Mouse (Mus musculus) embryonic facial prominence, embryonic 14.5 days (tissue): ENCODE measurements around the gene Nupr1. TPM values are rescaled to one million over a fixed set of nuclear protein-coding genes. Genes with fewer than 3 reads are reported as not detected.

Source experiments
- ATAC-seq: fragments of 200-750 bp; cut with Nextera tagmentation; 2 replicates; pipeline ENCODE4 v1.8.0; 2017; ENCODE audit warnings: low read depth, moderate number of reproducible peaks, moderate TSS enrichment
- DNase-seq: peaks from one replicate; pipeline ENCODE4 v3.0.0-alpha.2; 2015; ENCODE audit warnings: low spot score
- H3K27ac ChIP-seq: fragments of 300-500 bp; sonication (generic); replicated peaks from 2 replicates; pipeline ENCODE4 v1.5.1; 2014; ENCODE audit warnings: low read depth, mild to moderate bottlenecking, low read length, moderate library complexity
- H3K27me3 ChIP-seq: fragments of 300-500 bp; sonication (generic); replicated peaks from 2 replicates; pipeline ENCODE4 v1.6.1; 2014; ENCODE audit warnings: low read length; ENCODE audit not compliant: control insufficient read depth, insufficient read depth
- H3K36me3 ChIP-seq: fragments of 300-500 bp; sonication (generic); 2 replicates; pipeline ENCODE4 v1.6.1; 2014; ENCODE audit warnings: low read length, mixed read lengths; ENCODE audit not compliant: control insufficient read depth, insufficient read depth
- H3K4me1 ChIP-seq: fragments of 300-500 bp; sonication (generic); 2 replicates; pipeline ENCODE4 v1.6.1; 2014; ENCODE audit warnings: antibody characterized with exemption, low read length; ENCODE audit not compliant: control insufficient read depth, insufficient read depth
- H3K4me2 ChIP-seq: fragments of 300-500 bp; sonication (generic); 2 replicates; pipeline ENCODE4 v1.6.1; 2014; ENCODE audit warnings: low read depth, mild to moderate bottlenecking, low read length, moderate library complexity, mixed read lengths
- H3K4me3 ChIP-seq: fragments of 300-500 bp; sonication (generic); 2 replicates; pipeline ENCODE4 v1.5.1; 2014; ENCODE audit warnings: low read depth, mild to moderate bottlenecking, low read length
- H3K9ac ChIP-seq: fragments of 300-500 bp; sonication (generic); 2 replicates; pipeline ENCODE4 v1.6.1; 2014; ENCODE audit warnings: low read depth, mild to moderate bottlenecking, low read length, moderate library complexity, mixed read lengths
- H3K9me3 ChIP-seq: fragments of 300-500 bp; sonication (generic); 2 replicates; pipeline ENCODE4 v1.6.1; 2016; ENCODE audit warnings: low read length; ENCODE audit not compliant: control insufficient read depth
- WGBS: fragments of 180-500 bp; shearing (Covaris S2); extraction: QIAGEN DNeasy Blood & Tissue Kit; methylation state at CpG from one replicate; pipeline ENCODE4 v1.1.7; 2014; 5-methylcytosine and 5-hydroxymethylcytosine counted together
- polyA plus RNA-seq: library from polyadenylated mRNA; unstranded; fragments of >200 nt; fragmentation: Nextera tagmentation; extraction: Ambion mirVana; gene quantifications from 2 replicates; pipeline ENCODE4 v1.2.1, GENCODE M21; 2014

Nupr1 gene
- 29.3 and 39.9 TPM in 2 replicates for polyA plus RNA-seq

DNA sequence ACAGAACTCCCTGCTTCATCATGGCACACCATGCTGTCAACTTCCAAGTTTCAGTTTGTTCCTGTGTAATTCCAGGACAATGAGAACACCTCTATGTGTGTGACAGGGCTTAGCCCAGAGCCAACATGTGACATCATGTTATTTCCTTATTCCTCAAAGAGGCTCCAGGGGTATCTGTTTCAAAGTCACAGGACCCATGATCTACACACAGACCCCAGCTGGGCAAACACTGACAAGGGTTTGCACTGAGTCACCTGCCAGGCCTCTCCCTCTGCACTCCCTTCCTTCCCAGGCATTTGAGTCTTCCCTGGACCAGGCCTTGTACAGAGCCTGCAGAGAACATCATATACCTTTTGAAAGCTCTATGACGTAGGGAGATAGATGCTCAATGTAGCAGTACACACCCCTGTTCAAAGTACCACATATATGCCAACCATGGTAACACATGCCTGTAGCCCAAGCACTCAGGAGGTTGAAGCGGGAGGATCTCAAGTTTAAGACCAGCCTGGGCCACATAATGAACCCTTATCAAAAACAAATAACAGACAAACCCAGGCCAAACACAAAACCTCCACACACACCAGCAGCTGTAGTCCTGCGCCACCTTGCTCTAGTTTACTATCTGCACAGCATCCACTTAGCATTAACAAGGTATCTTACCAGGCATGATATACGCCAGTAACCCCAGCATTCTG lies at the start of gene Nupr1:
Gene Nupr1, minus strand, starts transcription at position 38 of the 695 bp plus-strand sequence.
- Histone ChIP-seq H3K36me3 (no peaks in the 10 kb centered on the region), H3K27ac (no peak within 1 kb of the TSS), H3K27me3 (no peaks in the 10 kb centered on the region), H3K9ac (no peak within 1 kb of the TSS), H3K4me1 (0 out of 2 replicates have a peak, but pooled peaks cover 7% of the 10 kb centered on the region), H3K9me3 (no peaks in the 10 kb centered on the region), H3K4me2 (no peak within 1 kb of the TSS), H3K4me3 (no peak within 1 kb of the TSS)
- ATAC-seq (no peak), DNase-seq (no peak)
- 94% methylated on average over 4 of the region's 4 CpGs for WGBS

DNA sequence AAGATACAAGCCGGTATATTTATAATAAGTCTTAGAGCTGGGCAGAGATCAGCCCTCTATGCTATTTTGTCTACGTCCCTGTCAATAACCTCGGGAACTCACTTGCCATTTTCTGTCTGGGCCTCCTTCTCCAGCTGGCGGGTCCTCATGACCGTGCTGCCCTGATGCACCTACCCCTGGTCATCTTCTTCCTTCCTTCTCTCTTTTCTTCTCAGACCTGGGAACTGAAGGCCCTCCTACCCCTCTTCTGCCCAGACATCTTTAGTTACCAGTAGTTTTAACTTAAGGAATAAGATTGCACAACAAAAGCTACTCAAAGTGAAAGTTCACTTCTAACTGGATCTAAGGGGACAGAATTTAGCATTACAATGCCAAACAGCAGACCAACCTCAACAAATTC lies 49.0 kb upstream of the Nupr1 start:
- Histone ChIP-seq H3K4me1 (no peaks in the 10 kb centered on the region), H3K36me3 (0 out of 2 replicates have a peak, but pooled peaks cover 6% of the 10 kb centered on the region), H3K4me2 (no peak overlapping the region), H3K9me3 (no peaks in the 10 kb centered on the region), H3K27ac (no peak overlapping the region), H3K27me3 (no peaks in the 10 kb centered on the region), H3K9ac (no peak overlapping the region), H3K4me3 (no peak overlapping the region)
- 88% methylated on average over 5 of the region's 5 CpGs for WGBS
- DNase-seq (no peak), ATAC-seq (no peak)

DNA sequence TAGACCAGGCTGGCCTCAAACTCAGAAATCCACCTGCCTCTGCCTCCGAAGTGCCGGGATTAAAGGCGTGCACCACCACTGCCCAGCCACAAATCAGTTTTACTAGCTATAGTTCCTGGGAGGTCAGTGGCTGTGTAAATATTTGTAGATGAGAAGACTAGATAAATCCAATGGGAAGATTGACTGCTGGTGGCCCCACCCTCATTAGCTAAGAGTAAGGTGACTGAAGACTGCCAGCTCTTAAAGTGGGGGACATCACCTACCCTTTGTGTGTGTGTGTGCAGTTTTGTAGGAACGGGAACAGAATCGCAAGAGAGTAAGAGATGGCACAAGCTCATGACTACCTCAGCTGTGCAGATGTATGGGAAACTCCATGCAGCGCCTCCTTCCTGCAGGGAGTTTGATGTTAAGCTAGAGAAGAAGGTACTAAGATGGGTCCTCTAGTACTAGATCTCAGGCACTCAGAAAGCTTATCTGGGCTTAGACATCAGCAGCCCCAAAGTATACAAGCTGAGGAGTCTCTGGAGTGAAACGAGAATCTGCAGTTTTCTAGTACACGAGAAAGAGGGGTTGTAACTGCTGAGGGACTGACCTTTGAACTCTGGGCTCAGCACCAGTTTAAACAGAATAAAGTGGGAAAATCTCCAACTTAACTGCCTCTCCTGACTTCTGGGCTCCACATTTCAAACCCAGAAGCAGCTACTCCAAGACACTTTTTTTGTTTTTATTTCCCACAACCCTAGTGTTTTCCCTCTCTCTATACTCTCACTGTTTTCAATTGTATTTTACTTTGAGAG lies 48.1 kb upstream of the Nupr1 start:
- no peak for ATAC-seq
- Histone ChIP-seq H3K9ac (no peak overlapping the region), H3K4me3 (no peak overlapping the region), H3K27me3 (no peaks in the 10 kb centered on the region), H3K36me3 (0 out of 2 replicates have a peak, but pooled peaks cover 6% of the 10 kb centered on the region), H3K9me3 (no peaks in the 10 kb centered on the region), H3K27ac (no peak overlapping the region), H3K4me2 (no peak overlapping the region), H3K4me1 (no peaks in the 10 kb centered on the region)
- DNase-seq, result no peak
- WGBS, result 82% methylated on average over 8 of the region's 8 CpGs

DNA sequence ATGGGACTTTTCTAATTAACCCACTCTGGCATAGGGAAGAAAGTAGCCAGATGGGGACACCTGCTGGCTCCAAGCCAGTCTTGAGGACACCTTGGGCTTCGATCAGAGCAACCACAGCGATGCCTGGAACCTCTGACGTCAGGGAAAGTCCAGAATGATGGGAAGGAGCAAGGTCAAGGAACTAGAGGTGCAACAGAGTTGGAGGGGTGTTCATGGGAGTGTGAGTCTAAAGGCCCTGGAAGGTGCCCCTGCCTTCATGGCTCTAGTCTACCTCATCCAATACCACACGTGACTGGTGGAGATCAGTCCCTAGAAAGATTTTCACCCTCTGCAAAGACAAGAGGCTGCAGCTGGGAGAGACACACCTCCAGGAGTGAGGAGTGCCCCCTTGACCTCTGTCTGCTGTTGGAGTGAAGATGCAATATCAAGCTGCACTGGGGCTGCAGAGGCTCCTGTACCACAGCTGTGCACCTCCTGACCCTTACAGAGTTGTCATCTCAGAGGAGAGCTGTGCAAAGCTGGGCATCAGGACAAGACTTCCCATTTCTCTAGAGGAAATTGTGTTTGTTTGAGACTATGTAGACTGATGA lies 46.1 kb upstream of the Nupr1 start:
- 0 out of 2 replicates have a peak, but pooled peaks cover 20% of the 10 kb centered on the region for H3K36me3 ChIP-seq
- DNase-seq, result no peak
- H3K9ac ChIP-seq, result no peak overlapping the region
- no peak overlapping the region for H3K4me2 ChIP-seq
- H3K27me3 ChIP-seq, result no peaks in the 10 kb centered on the region
- H3K4me3 ChIP-seq, result no peak overlapping the region
- no peak overlapping the region for H3K27ac ChIP-seq
- 81% methylated on average over 4 of the region's 4 CpGs for WGBS
- no peaks in the 10 kb centered on the region for H3K4me1 ChIP-seq
- no peaks in the 10 kb centered on the region for H3K9me3 ChIP-seq
- no peak for ATAC-seq

DNA sequence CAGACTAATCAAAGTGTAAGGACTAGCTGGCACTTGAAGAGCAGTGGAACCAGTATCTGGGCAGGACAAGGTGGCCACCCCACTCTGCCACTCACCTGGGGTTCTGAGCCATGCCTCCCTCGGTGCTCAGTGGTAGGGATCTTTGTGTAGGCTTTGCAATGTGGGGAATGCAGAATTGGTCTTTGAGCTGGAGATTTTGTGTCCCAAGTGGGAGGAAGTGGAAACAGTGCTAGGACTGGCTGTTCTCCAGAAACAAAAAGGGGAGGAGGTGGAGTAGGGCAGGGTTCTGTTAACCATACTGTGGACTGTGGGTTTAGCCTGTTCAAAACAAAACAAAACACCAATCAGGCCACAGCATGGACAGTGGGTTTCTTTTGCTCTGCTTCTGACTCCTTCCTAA lies 45.5 kb upstream of the Nupr1 start, which contains the start of gene Sult1a1:
Gene Sult1a1, minus strand, starts transcription at position 226 of the 400 bp plus-strand sequence.
- WGBS, result 45% methylated on average over 1 of the region's 1 CpGs
- Histone ChIP-seq H3K27me3 (no peaks in the 10 kb centered on the region), H3K4me2 (no peak within 1 kb of the TSS), H3K27ac (peak within 1 kb of the TSS; percentile 35), H3K36me3 (0 out of 2 replicates have a peak, but pooled peaks cover 20% of the 10 kb centered on the region), H3K9ac (no peak within 1 kb of the TSS), H3K4me1 (no peaks in the 10 kb centered on the region), H3K9me3 (no peaks in the 10 kb centered on the region), H3K4me3 (no peak within 1 kb of the TSS)
- ATAC-seq (no peak), DNase-seq (no peak)

DNA sequence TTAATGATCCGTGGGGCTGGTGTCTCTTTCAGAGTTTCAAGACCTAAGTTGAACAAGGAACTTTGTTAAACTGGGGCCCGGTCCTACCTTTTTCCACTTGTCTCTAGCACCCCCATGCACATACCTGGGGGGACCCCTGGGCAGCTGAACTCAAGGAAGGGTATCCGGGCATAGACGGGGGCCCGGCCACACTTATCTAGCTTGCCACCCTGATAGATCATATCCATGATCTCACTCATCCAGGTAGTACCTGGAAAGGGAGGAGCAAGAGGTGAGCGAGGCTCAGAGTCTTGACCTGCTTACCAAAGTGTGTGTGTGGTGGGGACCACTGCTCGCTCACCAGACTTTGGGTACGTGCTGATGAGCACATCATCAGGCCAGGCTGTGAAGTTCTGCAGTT lies 44.4 kb upstream of the Nupr1 start:
- ATAC-seq (no peak), DNase-seq (no peak)
- no peak overlapping the region for H3K4me3 ChIP-seq
- H3K9me3 ChIP-seq, result no peaks in the 10 kb centered on the region
- H3K9ac ChIP-seq, result no peak overlapping the region
- WGBS, result 94% methylated on average over 8 of the region's 8 CpGs
- no peaks in the 10 kb centered on the region for H3K4me1 ChIP-seq
- no peak overlapping the region for H3K4me2 ChIP-seq
- H3K36me3 ChIP-seq, result peaks cover 26% of the 10 kb centered on the region; the same call in 1 of the 2 replicates
- no peaks in the 10 kb centered on the region for H3K27me3 ChIP-seq
- no peak overlapping the region for H3K27ac ChIP-seq

DNA sequence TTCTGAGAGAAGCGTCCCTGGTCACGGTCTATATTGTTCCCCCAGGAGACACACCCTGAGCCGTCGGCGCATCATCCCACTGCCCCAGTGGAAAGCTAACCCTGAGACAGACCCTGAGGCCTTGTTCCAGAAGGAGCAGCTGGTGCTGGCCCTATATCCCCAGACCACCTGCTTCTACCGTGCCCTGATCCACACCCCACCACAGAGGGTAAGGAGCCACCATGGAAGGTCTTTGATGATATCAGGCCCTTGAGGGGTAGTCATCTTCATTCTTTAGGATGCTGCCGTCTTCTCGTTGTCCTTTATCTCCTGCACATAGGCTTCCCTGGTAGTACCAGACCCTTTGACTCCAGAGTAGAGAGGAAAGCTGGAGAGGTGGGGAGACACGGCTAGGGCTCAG lies 41.5 kb upstream of the Nupr1 start:
- DNase-seq, result no peak
- no peak for ATAC-seq
- WGBS, result 92% methylated on average over 9 of the region's 9 CpGs
- Histone ChIP-seq H3K27ac (no peak overlapping the region), H3K4me3 (no peak overlapping the region), H3K27me3 (no peaks in the 10 kb centered on the region), H3K4me2 (no peak overlapping the region), H3K4me1 (no peaks in the 10 kb centered on the region), H3K36me3 (peaks cover 29% of the 10 kb centered on the region; the same call in 1 of the 2 replicates), H3K9ac (no peak overlapping the region), H3K9me3 (no peaks in the 10 kb centered on the region)

DNA sequence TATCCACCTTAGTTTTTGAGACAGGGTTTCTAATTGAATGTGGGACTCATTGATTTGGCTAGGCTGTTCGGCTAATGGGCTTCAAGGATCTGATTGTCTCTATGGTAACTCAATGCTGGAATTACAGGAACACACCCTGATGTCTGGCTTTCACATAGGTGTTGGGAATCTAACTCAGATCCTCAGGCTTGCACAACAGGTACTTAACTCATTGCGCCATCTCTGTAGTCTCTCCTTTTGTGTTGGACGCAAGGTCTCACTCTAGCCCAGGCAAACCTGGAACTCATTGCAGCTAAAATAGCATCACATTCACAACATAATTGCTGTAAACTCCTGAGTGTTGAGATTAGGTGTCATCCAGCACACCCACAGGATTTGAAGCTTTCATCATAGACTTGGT lies 39.5 kb upstream of the Nupr1 start:
- no peak overlapping the region for H3K27ac ChIP-seq
- ATAC-seq (no peak), DNase-seq (no peak)
- H3K9me3 ChIP-seq, result no peaks in the 10 kb centered on the region
- H3K9ac ChIP-seq, result no peak overlapping the region
- no peak overlapping the region for H3K4me3 ChIP-seq
- no peaks in the 10 kb centered on the region for H3K4me1 ChIP-seq
- no peak overlapping the region for H3K4me2 ChIP-seq
- WGBS, result 100% methylated on average over 3 of the region's 3 CpGs
- peaks cover 34% of the 10 kb centered on the region; the same call in 1 of the 2 replicates for H3K36me3 ChIP-seq
- no peaks in the 10 kb centered on the region for H3K27me3 ChIP-seq
